Mouse (Mus musculus): Measurements from ENCODE around the gene Krtap19-1. TPM values are rescaled to one million over a fixed set of nuclear protein-coding genes. Genes with fewer than 3 reads are reported as not detected.

Krtap19-1 gene
- polyA plus RNA-seq, 1 experiment from 2014 or later: not detected

DNA sequence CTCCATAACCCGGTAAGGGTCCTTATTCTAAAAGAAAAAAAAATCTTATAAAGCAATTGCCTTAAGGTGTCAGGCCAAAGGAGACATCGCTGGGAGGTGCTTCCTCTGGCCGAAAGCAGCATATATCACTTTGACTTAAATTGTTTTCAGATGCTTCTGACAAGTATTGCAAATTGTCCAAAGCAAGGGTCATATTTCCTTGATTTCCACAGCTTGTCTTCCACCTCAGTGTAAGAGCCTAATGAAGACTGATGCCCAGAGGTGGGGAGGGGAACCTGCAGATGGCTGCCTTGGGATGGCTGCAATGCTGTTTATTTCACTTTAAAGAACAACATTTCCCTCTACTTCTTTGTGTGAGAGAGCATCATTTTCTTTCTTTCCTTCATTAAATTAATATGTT lies 42.2 kb downstream of the Krtap19-1 start:
- Histone ChIP-seq H3K4me2 (replicated peaks; ENCODE audit: low read depth, low read length) (no peak overlapping the region), H3K27ac (ENCODE audit: low read length) (no peak overlapping the region), H3K9ac (replicated peaks; ENCODE audit: low read length) (no peak overlapping the region), H3K4me1 (ENCODE audit: insufficient read depth, low read length) (no peaks in the 10 kb centered on the region), H3K27me3 (ENCODE audit: insufficient read depth, low read length) (no peaks in the 10 kb centered on the region), H3K4me3 (ENCODE audit: low read length) (no peak overlapping the region), H3K36me3 (ENCODE audit: insufficient read depth, low read length) (no peaks in the 10 kb centered on the region), H3K9me3 (ENCODE audit: low read length) (no peaks in the 10 kb centered on the region)
- ATAC-seq (ENCODE audit: low FRiP score, low TSS enrichment): no peak
- 44% methylated on average over 3 of the region's 3 CpGs for WGBS

DNA sequence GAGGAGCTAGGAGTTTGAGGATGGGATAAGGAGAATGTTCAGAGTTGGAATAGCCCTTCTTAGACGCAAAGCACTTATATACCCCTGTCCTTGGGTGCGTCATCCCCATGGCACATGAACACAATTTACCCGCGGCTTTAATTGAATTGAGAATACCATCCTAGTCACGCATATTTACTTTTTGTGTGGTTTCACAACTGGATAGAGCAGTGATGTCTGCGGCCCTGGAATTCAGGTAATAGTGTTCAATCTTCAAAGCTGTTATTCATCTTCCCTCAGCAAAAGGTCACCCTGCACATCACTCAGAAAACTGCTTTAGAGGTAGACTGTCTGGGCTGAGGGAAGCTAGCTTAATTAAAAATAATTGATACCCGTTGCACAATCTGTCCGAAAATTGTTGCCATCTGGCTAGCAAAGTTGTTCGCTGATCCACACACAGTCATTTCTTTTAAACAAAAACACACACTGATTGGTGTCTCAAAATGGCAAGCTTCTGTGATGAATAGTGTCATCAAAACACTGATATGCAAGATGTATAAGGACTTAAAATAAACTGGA lies 43.0 kb downstream of the Krtap19-1 start, which contains the start of gene Krtap14:
Krtap14 (minus strand) TSS at position 51 of the 558 bp plus-strand sequence.
- Histone ChIP-seq H3K9ac (replicated peaks; ENCODE audit: low read length) (no peak within 1 kb of the TSS), H3K9me3 (ENCODE audit: low read length) (no peaks in the 10 kb centered on the region), H3K36me3 (ENCODE audit: insufficient read depth, low read length) (no peaks in the 10 kb centered on the region), H3K4me3 (ENCODE audit: low read length) (no peak within 1 kb of the TSS), H3K4me2 (replicated peaks; ENCODE audit: low read depth, low read length) (no peak within 1 kb of the TSS), H3K4me1 (ENCODE audit: insufficient read depth, low read length) (no peaks in the 10 kb centered on the region), H3K27me3 (ENCODE audit: insufficient read depth, low read length) (no peaks in the 10 kb centered on the region), H3K27ac (ENCODE audit: low read length) (no peak within 1 kb of the TSS)
- ATAC-seq (ENCODE audit: low FRiP score, low TSS enrichment): no peak
- 89% methylated on average over 9 of the region's 9 CpGs for WGBS

DNA sequence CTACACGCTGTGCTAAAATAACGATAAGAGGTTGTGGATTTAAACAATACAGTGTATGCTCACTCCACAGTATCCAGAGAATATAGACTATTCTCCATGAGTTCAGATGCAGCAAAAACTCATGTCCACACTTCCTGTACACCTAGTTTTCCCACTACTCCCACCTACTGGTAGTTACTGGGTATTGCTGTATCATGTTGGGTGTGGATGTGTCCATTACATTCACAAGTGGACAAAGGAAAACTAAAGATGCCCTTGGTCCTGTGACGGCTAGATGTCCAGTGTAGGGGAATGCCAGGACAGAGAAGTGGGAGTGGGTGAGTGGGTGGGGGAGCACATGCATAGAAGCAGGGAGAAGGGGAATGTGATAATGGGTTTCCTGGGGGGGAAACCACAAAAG lies 45.5 kb downstream of the Krtap19-1 start:
- no peak overlapping the region for H3K9ac ChIP-seq (replicated peaks; ENCODE audit: low read length)
- no peaks in the 10 kb centered on the region for H3K36me3 ChIP-seq (ENCODE audit: insufficient read depth, low read length)
- H3K4me1 ChIP-seq (ENCODE audit: insufficient read depth, low read length): no peaks in the 10 kb centered on the region
- no peak overlapping the region for H3K27ac ChIP-seq (ENCODE audit: low read length)
- H3K27me3 ChIP-seq (ENCODE audit: insufficient read depth, low read length): no peaks in the 10 kb centered on the region
- WGBS: 74% methylated on average over 3 of the region's 3 CpGs
- H3K9me3 ChIP-seq (ENCODE audit: low read length): no peaks in the 10 kb centered on the region
- peak; percentile 42; the same call in 1 of the 2 replicates for ATAC-seq (ENCODE audit: low FRiP score, low TSS enrichment)
- H3K4me3 ChIP-seq (ENCODE audit: low read length): no peak overlapping the region
- H3K4me2 ChIP-seq (replicated peaks; ENCODE audit: low read depth, low read length): no peak overlapping the region

DNA sequence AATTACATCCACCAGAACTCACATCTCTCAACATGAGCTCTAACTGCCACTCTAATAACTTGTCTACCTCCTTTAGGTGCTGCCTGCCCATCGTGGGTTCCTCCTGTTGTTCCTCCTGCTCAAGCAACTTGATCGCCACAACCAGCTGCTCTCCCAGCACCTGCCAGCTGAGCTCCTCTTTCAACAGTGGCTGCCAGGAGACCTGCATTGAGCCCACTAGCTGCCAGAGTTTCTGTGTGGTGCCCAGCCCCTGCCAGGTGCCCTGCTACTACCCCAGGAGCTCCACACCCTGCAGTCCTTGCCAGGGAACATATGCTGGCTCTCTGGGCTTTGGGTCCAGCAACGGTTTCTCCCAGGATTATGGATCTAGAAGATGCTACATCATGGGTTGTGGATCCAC lies 49.1 kb downstream of the Krtap19-1 start, which contains the start of gene Krtap15:
Krtap15 (plus strand) TSS at position 150 of the 400 bp plus-strand sequence.
- Histone ChIP-seq H3K9ac (replicated peaks; ENCODE audit: low read length) (no peak within 1 kb of the TSS), H3K4me1 (ENCODE audit: insufficient read depth, low read length) (no peaks in the 10 kb centered on the region), H3K4me2 (replicated peaks; ENCODE audit: low read depth, low read length) (no peak within 1 kb of the TSS), H3K36me3 (ENCODE audit: insufficient read depth, low read length) (no peaks in the 10 kb centered on the region), H3K4me3 (ENCODE audit: low read length) (no peak within 1 kb of the TSS), H3K27me3 (ENCODE audit: insufficient read depth, low read length) (no peaks in the 10 kb centered on the region), H3K9me3 (ENCODE audit: low read length) (no peaks in the 10 kb centered on the region), H3K27ac (ENCODE audit: low read length) (no peak within 1 kb of the TSS)
- ATAC-seq (ENCODE audit: low FRiP score, low TSS enrichment): no peak
- WGBS: 75% methylated on average over 3 of the region's 3 CpGs

Other genes starting within 250 kb of the Krtap19-1 start
- gene 2310079G19Rik, start 241.7 kb downstream of the Krtap19-1 start, polyA plus RNA-seq (2015; fragmentation: Nextera tagmentation; extraction: Ambion mirVana): not detected in 2 replicates
- not detected in 2 replicates for gene Krtap26-1, start 221.6 kb downstream of the Krtap19-1 start, polyA plus RNA-seq (2015; fragmentation: Nextera tagmentation; extraction: Ambion mirVana)
- gene Krtap27-1, start 197.7 kb downstream of the Krtap19-1 start, polyA plus RNA-seq (2015; fragmentation: Nextera tagmentation; extraction: Ambion mirVana): not detected in 2 replicates
- not detected in 2 replicates for gene 2310061N02Rik, start 161.4 kb downstream of the Krtap19-1 start, polyA plus RNA-seq (2015; fragmentation: Nextera tagmentation; extraction: Ambion mirVana)
- not detected in 2 replicates for gene Krtap13-1, start 140.5 kb downstream of the Krtap19-1 start, polyA plus RNA-seq (2015; fragmentation: Nextera tagmentation; extraction: Ambion mirVana)
- not detected in 2 replicates for gene Krtap13, start 117.8 kb downstream of the Krtap19-1 start, polyA plus RNA-seq (2015; fragmentation: Nextera tagmentation; extraction: Ambion mirVana)
- gene 2310034C09Rik, start 110.6 kb downstream of the Krtap19-1 start, polyA plus RNA-seq (2015; fragmentation: Nextera tagmentation; extraction: Ambion mirVana): not detected in 2 replicates
- not detected in 2 replicates for gene 2310057N15Rik, start 95.2 kb downstream of the Krtap19-1 start, polyA plus RNA-seq (2015; fragmentation: Nextera tagmentation; extraction: Ambion mirVana)
- gene Gm5965, start 91.5 kb downstream of the Krtap19-1 start, polyA plus RNA-seq (2015; fragmentation: Nextera tagmentation; extraction: Ambion mirVana): 0.31 TPM in 1 of 2 replicates, not detected in the other
- not detected in 2 replicates for gene Gm20741, start 57.2 kb downstream of the Krtap19-1 start, polyA plus RNA-seq (2015; fragmentation: Nextera tagmentation; extraction: Ambion mirVana)
- not detected in 2 replicates for gene Krtap15, start 49.2 kb downstream of the Krtap19-1 start, polyA plus RNA-seq (2015; fragmentation: Nextera tagmentation; extraction: Ambion mirVana)
- not detected in 2 replicates for gene Krtap14, start 43.3 kb downstream of the Krtap19-1 start, polyA plus RNA-seq (2015; fragmentation: Nextera tagmentation; extraction: Ambion mirVana)
- gene Krtap19-2, start 4.9 kb upstream of the Krtap19-1 start, polyA plus RNA-seq (2015; fragmentation: Nextera tagmentation; extraction: Ambion mirVana): not detected in 2 replicates
- gene Krtap19-3, start 8.6 kb upstream of the Krtap19-1 start, polyA plus RNA-seq (2015; fragmentation: Nextera tagmentation; extraction: Ambion mirVana): not detected in 2 replicates
- not detected in 2 replicates for gene Krtap19-4, start 15.7 kb upstream of the Krtap19-1 start, polyA plus RNA-seq (2015; fragmentation: Nextera tagmentation; extraction: Ambion mirVana)
- gene Krtap19-5, start 27.0 kb upstream of the Krtap19-1 start, polyA plus RNA-seq (2015; fragmentation: Nextera tagmentation; extraction: Ambion mirVana): not detected in 2 replicates
- not detected in 2 replicates for gene Krtap19-9b, start 62.9 kb upstream of the Krtap19-1 start, polyA plus RNA-seq (2015; fragmentation: Nextera tagmentation; extraction: Ambion mirVana)
- gene Krtap16-3, start 93.5 kb upstream of the Krtap19-1 start, polyA plus RNA-seq (2015; fragmentation: Nextera tagmentation; extraction: Ambion mirVana): not detected in 2 replicates
- gene Krtap22-2, start 141.3 kb upstream of the Krtap19-1 start, polyA plus RNA-seq (2015; fragmentation: Nextera tagmentation; extraction: Ambion mirVana): not detected in 2 replicates
- not detected in 2 replicates for gene Gm10229, start 145.9 kb upstream of the Krtap19-1 start, polyA plus RNA-seq (2015; fragmentation: Nextera tagmentation; extraction: Ambion mirVana)
- not detected in 2 replicates for gene Krtap6-1, start 162.3 kb upstream of the Krtap19-1 start, polyA plus RNA-seq (2015; fragmentation: Nextera tagmentation; extraction: Ambion mirVana)
- gene Gm10228, start 172.1 kb upstream of the Krtap19-1 start, polyA plus RNA-seq (2015; fragmentation: Nextera tagmentation; extraction: Ambion mirVana): not detected in 2 replicates
- not detected in 2 replicates for gene Krtap6-5, start 178.5 kb upstream of the Krtap19-1 start, polyA plus RNA-seq (2015; fragmentation: Nextera tagmentation; extraction: Ambion mirVana)
- not detected in 2 replicates for gene 1110025L11Rik, start 194.6 kb upstream of the Krtap19-1 start, polyA plus RNA-seq (2015; fragmentation: Nextera tagmentation; extraction: Ambion mirVana)
- not detected in 2 replicates for gene Krtap6-3, start 214.6 kb upstream of the Krtap19-1 start, polyA plus RNA-seq (2015; fragmentation: Nextera tagmentation; extraction: Ambion mirVana)

Measured in kidney, embryonic 16.5 days (tissue).